Mouse (Mus musculus): ENCODE results near the gene Dmxl2. TPM values are rescaled to one million over a fixed set of nuclear protein-coding genes. Genes with fewer than 3 reads are reported as not detected.

The Dmxl2 gene
- polyA plus RNA-seq, 1 experiment, result 15.9 TPM

- Histone ChIP-seq H3K9ac (ENCODE audit: low read depth, poor library complexity, severe bottlenecking) (no peak within 1 kb of the TSS), H3K9me3 (replicated peaks; ENCODE audit: control insufficient read depth, insufficient read depth, low read length, poor library complexity, severe bottlenecking) (no peaks in the 10 kb centered on the region), H3K4me3 (ENCODE audit: low read depth, low read length) (no peak within 1 kb of the TSS), H3K36me3 (ENCODE audit: control insufficient read depth, insufficient read depth, low read length, poor library complexity, severe bottlenecking) (no peaks in the 10 kb centered on the region), H3K27ac (ENCODE audit: insufficient read depth, low read length) (no peak within 1 kb of the TSS), H3K27me3 (ENCODE audit: control insufficient read depth, insufficient read depth, low read length, poor library complexity, severe bottlenecking) (no peaks in the 10 kb centered on the region), H3K4me1 (ENCODE audit: control insufficient read depth, insufficient read depth, low read length) (no peaks in the 10 kb centered on the region)
- TF ChIP-seq EP300 (IDR thresholded peaks at IDR 0.05; ENCODE audit: insufficient read depth, low read depth, low read length) (no peak), POLR2A (IDR thresholded peaks at IDR 0.05; ENCODE audit: insufficient read depth, low read length) (no peak), CTCF (IDR thresholded peaks at IDR 0.05; ENCODE audit: low read depth, low read length) (no peak)
Observed at GRCm38 (mm10) chr9:54538684-54539083, 37.3 kb upstream of the Dmxl2 start, which contains the start of gene Sh2d7. Gene Sh2d7 (plus strand): TSS chr9:54538984.

- Histone ChIP-seq H3K4me1 (ENCODE audit: control insufficient read depth, insufficient read depth, low read length) (no peaks in the 10 kb centered on the region), H3K27me3 (ENCODE audit: control insufficient read depth, insufficient read depth, low read length, poor library complexity, severe bottlenecking) (no peaks in the 10 kb centered on the region), H3K4me3 (ENCODE audit: low read depth, low read length) (no peak overlapping the region), H3K9me3 (replicated peaks; ENCODE audit: control insufficient read depth, insufficient read depth, low read length, poor library complexity, severe bottlenecking) (no peaks in the 10 kb centered on the region), H3K27ac (ENCODE audit: insufficient read depth, low read length) (no peak overlapping the region), H3K36me3 (ENCODE audit: control insufficient read depth, insufficient read depth, low read length, poor library complexity, severe bottlenecking) (no peaks in the 10 kb centered on the region), H3K9ac (ENCODE audit: low read depth, poor library complexity, severe bottlenecking) (no peak overlapping the region)
- TF ChIP-seq EP300 (IDR thresholded peaks at IDR 0.05; ENCODE audit: insufficient read depth, low read depth, low read length) (no peak), POLR2A (IDR thresholded peaks at IDR 0.05; ENCODE audit: insufficient read depth, low read length) (no peak), CTCF (IDR thresholded peaks at IDR 0.05; ENCODE audit: low read depth, low read length) (no peak)
Observed at GRCm38 (mm10) chr9:54538244-54538643, 36.8 kb upstream of the Dmxl2 start.

- H3K4me3 ChIP-seq (ENCODE audit: low read depth, low read length), result no peak overlapping the region
- H3K27me3 ChIP-seq (ENCODE audit: control insufficient read depth, insufficient read depth, low read length, poor library complexity, severe bottlenecking), result no peaks in the 10 kb centered on the region
- H3K9ac ChIP-seq (ENCODE audit: low read depth, poor library complexity, severe bottlenecking), result no peak overlapping the region
- no peak overlapping the region for H3K27ac ChIP-seq (ENCODE audit: insufficient read depth, low read length)
- H3K9me3 ChIP-seq (replicated peaks; ENCODE audit: control insufficient read depth, insufficient read depth, low read length, poor library complexity, severe bottlenecking), result no peaks in the 10 kb centered on the region
- TF ChIP-seq CTCF (IDR thresholded peaks at IDR 0.05; ENCODE audit: low read depth, low read length) (no peak), EP300 (IDR thresholded peaks at IDR 0.05; ENCODE audit: insufficient read depth, low read depth, low read length) (no peak), POLR2A (IDR thresholded peaks at IDR 0.05; ENCODE audit: insufficient read depth, low read length) (no peak)
- no peaks in the 10 kb centered on the region for H3K4me1 ChIP-seq (ENCODE audit: control insufficient read depth, insufficient read depth, low read length)
- H3K36me3 ChIP-seq (ENCODE audit: control insufficient read depth, insufficient read depth, low read length, poor library complexity, severe bottlenecking), result no peaks in the 10 kb centered on the region
Observed at GRCm38 (mm10) chr9:54537480-54537879, 36.1 kb upstream of the Dmxl2 start.

- TF ChIP-seq CTCF (IDR thresholded peaks at IDR 0.05; ENCODE audit: low read depth, low read length) (no peak), EP300 (IDR thresholded peaks at IDR 0.05; ENCODE audit: insufficient read depth, low read depth, low read length) (no peak), POLR2A (IDR thresholded peaks at IDR 0.05; ENCODE audit: insufficient read depth, low read length) (no peak)
- no peaks in the 10 kb centered on the region for H3K4me1 ChIP-seq (ENCODE audit: control insufficient read depth, insufficient read depth, low read length)
- H3K4me3 ChIP-seq (ENCODE audit: low read depth, low read length), result no peak overlapping the region
- no peaks in the 10 kb centered on the region for H3K27me3 ChIP-seq (ENCODE audit: control insufficient read depth, insufficient read depth, low read length, poor library complexity, severe bottlenecking)
- no peak overlapping the region for H3K9ac ChIP-seq (ENCODE audit: low read depth, poor library complexity, severe bottlenecking)
- no peak overlapping the region for H3K27ac ChIP-seq (ENCODE audit: insufficient read depth, low read length)
- H3K36me3 ChIP-seq (ENCODE audit: control insufficient read depth, insufficient read depth, low read length, poor library complexity, severe bottlenecking), result no peaks in the 10 kb centered on the region
- no peaks in the 10 kb centered on the region for H3K9me3 ChIP-seq (replicated peaks; ENCODE audit: control insufficient read depth, insufficient read depth, low read length, poor library complexity, severe bottlenecking)
Observed at GRCm38 (mm10) chr9:54537030-54537429, 35.6 kb upstream of the Dmxl2 start.

GRCm38 (mm10) chr9:54536236-54536635 lies 34.8 kb upstream of the Dmxl2 start:
- no peak overlapping the region for H3K9ac ChIP-seq (ENCODE audit: low read depth, poor library complexity, severe bottlenecking)
- no peaks in the 10 kb centered on the region for H3K4me1 ChIP-seq (ENCODE audit: control insufficient read depth, insufficient read depth, low read length)
- H3K27me3 ChIP-seq (ENCODE audit: control insufficient read depth, insufficient read depth, low read length, poor library complexity, severe bottlenecking), result no peaks in the 10 kb centered on the region
- H3K4me3 ChIP-seq (ENCODE audit: low read depth, low read length), result no peak overlapping the region
- H3K27ac ChIP-seq (ENCODE audit: insufficient read depth, low read length), result no peak overlapping the region
- H3K9me3 ChIP-seq (replicated peaks; ENCODE audit: control insufficient read depth, insufficient read depth, low read length, poor library complexity, severe bottlenecking), result no peaks in the 10 kb centered on the region
- no peak for TF ChIP-seq EP300 (IDR thresholded peaks at IDR 0.05; ENCODE audit: insufficient read depth, low read depth, low read length)
- TF ChIP-seq CTCF (IDR thresholded peaks at IDR 0.05; ENCODE audit: low read depth, low read length), result no peak
- no peak for TF ChIP-seq POLR2A (IDR thresholded peaks at IDR 0.05; ENCODE audit: insufficient read depth, low read length)
- no peaks in the 10 kb centered on the region for H3K36me3 ChIP-seq (ENCODE audit: control insufficient read depth, insufficient read depth, low read length, poor library complexity, severe bottlenecking)

- no peak overlapping the region for H3K27ac ChIP-seq (ENCODE audit: insufficient read depth, low read length)
- no peak overlapping the region for H3K4me3 ChIP-seq (ENCODE audit: low read depth, low read length)
- H3K36me3 ChIP-seq (ENCODE audit: control insufficient read depth, insufficient read depth, low read length, poor library complexity, severe bottlenecking), result no peaks in the 10 kb centered on the region
- no peak for TF ChIP-seq POLR2A (IDR thresholded peaks at IDR 0.05; ENCODE audit: insufficient read depth, low read length)
- TF ChIP-seq CTCF (IDR thresholded peaks at IDR 0.05; ENCODE audit: low read depth, low read length), result no peak
- TF ChIP-seq EP300 (IDR thresholded peaks at IDR 0.05; ENCODE audit: insufficient read depth, low read depth, low read length), result no peak
- no peaks in the 10 kb centered on the region for H3K4me1 ChIP-seq (ENCODE audit: control insufficient read depth, insufficient read depth, low read length)
- no peaks in the 10 kb centered on the region for H3K9me3 ChIP-seq (replicated peaks; ENCODE audit: control insufficient read depth, insufficient read depth, low read length, poor library complexity, severe bottlenecking)
- no peaks in the 10 kb centered on the region for H3K27me3 ChIP-seq (ENCODE audit: control insufficient read depth, insufficient read depth, low read length, poor library complexity, severe bottlenecking)
- no peak overlapping the region for H3K9ac ChIP-seq (ENCODE audit: low read depth, poor library complexity, severe bottlenecking)
Observed at GRCm38 (mm10) chr9:54533975-54534374, 32.5 kb upstream of the Dmxl2 start.

Data from ES-Bruce4 (cell line).